Mouse (Mus musculus) lung, postnatal 4 days (tissue): ENCODE results near the gene Ccdc146.
"Not testable (repeated sequence)": the region's sequence is repeated elsewhere in the genome, so short reads cannot be mapped to it uniquely, and the experiment has no call there.

ENCODE experiments used
- DNase-seq, 2 experiments: peaks; one replicate each; pipeline ENCODE4 v3.0.0; 2021

Ccdc146 gene

DNA sequence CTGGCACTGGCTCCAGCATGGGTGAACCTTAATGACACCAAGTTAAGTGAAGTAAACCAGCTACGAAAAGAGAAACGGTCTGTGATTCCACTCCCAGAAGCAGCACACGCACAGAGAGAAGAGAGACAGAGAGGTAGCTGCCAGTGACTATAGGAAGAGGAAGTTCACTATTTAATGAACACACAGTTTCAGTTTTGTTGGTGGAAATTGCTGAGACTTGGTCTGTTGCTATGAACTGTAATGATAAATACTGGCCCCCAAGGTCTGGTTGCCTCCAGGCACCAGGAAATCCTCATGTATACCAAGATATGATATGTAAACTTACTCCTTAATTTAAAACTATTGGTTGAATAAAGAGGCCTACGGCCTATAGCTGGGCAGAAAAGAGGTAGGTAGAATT lies 38.0 kb downstream of the Ccdc146 start:
- no peak for DNase-seq

DNA sequence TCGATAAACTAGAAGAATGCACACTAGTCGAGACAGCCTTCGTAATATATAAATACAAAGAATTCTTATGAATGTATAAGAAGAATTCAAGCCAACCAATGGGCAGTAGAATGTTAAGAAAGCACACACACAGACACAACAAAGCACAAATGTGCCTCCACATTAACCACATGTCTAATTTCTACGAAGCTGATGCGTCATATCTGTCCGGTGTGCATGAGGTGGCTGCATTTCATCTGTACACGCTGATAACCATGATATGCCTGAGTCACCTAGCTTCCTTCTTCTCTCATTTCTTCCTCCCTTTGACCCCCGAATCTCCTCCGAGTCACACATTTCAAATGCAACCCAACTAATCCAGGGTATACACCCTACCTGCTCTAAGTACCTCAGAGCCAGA lies 39.5 kb downstream of the Ccdc146 start:
- no peak for DNase-seq

DNA sequence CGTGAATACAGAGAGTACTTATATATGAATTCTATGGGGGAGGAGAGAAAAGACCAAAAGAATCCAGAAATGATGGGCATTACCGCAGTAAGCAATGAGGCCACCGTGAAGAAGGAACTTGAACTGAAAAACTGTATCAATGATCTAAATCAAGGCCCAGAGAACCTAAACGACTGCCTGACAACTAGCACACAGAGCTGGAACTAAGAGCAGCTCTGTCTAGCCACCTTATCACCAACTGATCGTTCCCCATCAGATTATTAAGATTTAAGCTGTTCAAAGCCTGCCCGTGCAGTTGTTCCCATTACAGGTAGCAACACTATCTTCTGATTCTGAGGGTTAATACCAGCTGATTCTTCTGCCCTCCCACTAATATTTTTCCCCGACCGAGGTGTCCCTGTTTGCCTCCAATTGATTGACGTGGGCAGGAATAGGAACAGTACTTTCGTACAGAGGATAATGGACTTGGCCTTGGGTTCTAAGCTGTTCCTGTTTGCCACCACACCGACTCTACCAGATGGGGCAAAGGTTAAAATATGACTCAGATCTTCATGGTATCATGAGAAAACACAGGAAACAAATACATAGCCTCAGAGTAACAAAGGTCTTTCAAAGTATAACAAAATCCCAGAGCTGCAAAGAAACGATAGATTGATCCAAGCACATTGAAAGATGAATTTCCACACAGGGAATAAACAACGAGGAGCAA lies 40.1 kb downstream of the Ccdc146 start:
- no peak for DNase-seq

DNA sequence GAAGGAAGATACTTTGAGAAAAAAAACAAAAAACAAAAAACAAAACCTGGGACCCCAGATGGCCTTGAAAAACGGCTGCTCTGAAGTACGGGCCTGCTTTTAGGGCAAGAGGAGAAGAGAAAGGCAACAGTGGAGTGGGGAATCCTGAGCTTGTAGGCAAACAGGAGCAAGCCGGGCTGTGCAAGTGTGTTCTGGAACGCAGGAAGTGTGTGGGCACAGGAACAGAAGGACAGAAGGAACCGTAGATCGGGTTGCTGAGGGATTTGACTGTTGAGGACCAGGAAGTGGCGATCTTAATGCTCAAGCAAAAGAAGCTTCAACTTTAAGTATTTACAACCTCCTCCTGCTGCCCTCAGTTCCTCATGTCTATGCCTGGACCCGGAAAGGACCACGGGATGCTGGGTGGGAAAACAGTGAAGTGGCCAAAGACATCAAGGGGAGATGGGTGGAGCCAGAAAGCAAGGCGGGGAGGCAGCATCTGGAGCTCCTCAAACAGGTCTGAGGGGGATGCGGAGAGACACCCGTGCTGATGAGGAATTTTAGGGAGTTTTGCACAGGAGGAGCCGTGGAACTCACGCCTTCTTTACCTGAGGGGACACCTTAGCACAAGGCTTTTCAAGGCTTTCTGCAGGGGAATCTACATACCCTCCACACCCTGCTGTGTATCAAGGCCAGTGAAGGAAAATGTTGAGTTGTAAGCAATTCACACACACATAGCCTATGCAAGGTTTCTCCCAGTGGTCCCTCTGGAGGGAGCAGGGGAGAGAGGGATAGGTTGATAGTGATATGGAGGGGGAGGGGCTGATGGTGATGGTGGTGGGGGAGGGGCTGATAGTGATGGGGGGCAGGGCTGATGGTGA lies 40.9 kb downstream of the Ccdc146 start:
- DNase-seq = no peak

DNA sequence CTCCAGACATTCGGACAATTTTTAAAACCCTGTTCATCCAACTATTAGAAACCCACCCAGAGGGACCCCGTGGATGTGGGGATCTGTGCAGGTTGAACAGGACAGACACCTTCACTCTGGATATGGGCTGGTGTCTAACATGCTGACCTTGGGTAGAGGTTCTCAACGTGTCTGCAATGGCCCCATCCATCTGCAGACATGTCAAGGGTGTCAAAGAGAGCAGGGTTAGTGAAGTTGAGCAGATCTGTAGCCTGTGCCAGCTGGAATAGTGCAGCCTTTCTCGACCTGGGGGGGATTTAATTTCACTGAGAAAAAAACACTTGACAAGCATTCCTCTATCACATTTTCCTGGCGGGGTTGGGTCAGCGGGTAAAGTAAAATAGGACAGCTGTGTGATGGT lies 41.8 kb downstream of the Ccdc146 start:
- no peak for DNase-seq

DNA sequence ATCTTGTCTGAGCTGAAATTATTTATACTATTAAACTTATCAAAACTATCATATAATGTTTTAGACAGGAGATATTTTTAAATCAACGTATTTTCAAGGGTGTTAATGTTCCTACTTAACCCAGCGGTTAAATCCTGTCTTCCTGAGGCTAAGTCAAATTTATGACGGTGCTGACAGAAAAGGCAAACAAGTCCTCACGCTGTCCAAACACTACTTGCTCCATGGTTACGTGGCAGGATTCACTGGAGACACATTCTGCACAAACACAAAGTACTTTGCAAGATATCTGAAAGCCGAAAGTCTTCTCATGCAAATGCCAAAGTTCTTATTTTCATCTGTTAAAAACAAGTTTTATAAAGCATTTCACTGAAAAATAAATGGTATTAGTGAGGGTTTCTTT lies 42.5 kb downstream of the Ccdc146 start:
- DNase-seq = no peak

DNA sequence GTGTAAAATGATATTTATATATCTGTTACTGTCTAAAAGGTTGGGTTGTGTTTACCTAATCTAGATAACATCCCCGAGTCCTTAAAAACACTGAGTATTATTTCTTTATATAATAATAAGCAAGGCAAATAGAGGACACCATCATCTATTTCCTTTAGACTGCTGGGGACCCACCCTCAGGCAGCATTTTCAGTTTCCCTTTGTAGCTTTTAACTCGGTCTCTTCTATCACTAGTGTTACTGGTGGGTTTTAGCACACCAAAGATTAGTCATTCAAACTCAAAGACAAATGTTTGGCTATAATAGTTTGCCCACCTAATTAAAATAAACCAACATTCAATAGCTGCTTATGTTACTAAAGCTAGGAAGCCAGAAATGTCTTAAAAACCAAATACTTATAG lies 46.1 kb downstream of the Ccdc146 start:
- no peak for DNase-seq

DNA sequence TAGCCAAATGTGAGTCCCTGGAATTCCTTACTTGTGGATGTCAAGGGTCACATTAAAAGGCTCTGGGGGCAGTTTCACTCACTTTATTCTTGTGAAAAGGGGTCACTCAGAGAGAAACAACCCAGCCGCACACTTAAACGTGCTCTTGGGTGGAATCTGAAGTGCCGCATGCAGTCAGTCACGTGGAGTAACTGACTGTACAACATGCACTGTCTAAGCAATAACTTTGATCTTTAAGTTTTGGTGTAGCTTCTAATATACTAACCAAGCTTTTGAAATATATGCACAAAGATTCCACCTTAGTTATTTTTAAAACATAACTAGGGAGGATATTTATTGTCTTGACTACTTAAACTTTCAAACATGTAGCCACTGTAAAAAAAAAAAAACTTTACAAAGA lies 47.5 kb downstream of the Ccdc146 start:
- no peak for DNase-seq

DNA sequence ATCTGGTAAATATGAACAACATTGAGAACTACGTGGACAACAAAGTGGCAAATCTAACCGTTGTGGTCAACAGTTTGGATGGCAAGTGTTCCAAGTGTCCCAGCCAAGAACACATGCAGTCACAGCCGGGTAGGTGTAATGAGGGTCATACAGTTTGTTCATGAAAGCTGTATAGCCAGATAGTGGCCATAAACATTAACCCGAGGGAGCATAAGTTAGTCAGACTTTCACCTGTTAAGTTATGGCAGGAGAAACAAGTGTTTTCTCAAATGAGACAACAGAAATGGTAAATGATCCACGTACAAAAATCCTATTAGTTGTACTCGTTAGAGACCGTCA lies 51.3 kb downstream of the Ccdc146 start:
- DNase-seq = no peak

DNA sequence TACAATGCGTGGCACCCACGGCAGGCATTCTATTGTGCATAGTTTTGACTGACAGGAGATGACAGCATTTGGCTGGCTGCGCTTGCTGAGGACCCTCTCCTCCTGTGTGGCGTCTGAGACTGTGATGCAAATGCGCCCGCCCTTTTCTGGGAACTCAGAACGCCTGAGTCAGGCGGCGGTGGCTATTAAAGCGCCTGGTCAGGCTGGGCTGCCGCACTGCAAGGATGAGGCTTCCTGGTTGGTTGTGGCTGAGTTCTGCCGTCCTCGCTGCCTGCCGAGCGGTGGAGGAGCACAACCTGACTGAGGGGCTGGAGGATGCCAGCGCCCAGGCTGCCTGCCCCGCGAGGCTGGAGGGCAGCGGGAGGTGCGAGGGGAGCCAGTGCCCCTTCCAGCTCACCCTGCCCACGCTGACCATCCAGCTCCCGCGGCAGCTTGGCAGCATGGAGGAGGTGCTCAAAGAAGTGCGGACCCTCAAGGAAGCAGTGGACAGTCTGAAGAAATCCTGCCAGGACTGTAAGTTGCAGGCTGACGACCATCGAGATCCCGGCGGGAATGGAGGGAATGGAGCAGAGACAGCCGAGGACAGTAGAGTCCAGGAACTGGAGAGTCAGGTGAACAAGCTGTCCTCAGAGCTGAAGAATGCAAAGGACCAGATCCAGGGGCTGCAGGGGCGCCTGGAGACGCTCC lies 51.8 kb downstream of the Ccdc146 start, which contains the start of gene Fgl2:
Gene Fgl2, plus strand, starts transcription at position 150 of the 687 bp plus-strand sequence.
- DNase-seq = peak; percentile 67 to 70

DNA sequence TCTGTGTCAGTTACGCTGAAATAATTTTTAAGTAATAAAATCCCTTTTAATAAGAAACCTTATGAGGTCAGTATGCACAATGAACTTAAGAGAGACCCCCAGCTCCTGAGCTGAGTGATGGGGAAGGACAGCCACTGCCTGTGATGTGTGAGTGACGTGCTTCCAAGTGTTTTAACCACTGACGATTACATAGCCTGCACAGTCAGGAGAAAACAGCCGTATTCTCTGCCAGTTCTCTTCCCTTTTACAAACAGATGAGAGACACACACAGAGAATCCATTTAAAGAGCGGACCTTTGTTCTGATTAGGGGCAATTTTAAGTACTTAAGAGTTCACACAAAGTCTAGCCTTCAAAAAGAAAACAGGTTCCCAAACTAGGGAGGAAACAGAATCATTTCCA lies 52.6 kb downstream of the Ccdc146 start:
- no peak for DNase-seq

DNA sequence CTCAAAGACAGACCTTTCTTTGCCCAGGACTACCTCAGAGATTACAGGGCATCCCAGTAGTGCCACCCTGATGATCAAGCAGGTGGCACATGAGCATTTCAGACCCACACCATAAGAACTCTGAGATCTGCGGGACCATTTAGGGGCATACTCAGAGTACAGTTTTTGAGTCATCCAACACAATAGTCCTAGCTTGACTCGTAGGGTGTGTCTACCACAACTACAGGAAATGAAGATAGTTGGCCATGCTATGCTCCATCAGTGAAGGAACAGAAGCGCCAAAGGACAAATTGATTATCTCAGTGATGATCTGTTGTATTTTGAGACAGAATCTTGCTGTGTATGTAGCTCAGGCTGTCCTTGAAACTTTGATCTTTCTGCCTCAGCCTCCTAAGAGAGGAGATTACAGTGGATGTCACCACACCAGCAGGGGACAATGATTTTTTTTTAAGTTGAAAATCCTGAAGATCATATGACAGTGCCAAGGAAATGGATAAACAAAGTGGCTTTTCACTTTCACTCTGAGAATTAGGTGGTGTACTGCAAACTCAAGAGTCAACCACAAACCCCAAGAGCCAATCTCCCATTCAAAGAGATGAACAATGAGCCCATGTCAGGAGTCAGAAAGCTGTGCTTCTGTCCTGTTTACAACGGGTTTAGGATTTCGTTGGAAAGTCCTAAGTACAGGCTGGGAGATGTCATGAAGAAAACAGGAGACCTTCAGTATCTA lies 54.1 kb downstream of the Ccdc146 start:
- DNase-seq = no peak

DNA sequence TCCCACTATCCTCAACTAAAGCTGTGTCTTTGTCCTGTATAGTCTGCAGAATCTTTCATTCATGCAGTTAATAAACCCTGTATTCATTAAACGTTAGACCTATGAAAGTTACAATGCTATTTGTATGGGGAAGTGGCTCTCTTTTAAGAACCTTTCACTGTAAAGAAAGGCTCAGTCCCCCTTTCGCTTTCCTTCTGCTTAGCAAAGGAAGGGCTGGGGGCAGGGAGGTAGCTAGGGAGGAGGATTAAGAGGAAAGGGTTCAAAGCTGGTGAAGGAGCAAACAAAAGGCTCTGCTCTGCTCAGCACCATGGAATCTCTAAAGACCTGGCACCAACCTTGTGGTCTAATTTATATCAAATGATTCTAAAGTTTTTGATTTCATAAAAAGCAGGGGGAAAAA lies 57.0 kb downstream of the Ccdc146 start:
- DNase-seq = no peak

DNA sequence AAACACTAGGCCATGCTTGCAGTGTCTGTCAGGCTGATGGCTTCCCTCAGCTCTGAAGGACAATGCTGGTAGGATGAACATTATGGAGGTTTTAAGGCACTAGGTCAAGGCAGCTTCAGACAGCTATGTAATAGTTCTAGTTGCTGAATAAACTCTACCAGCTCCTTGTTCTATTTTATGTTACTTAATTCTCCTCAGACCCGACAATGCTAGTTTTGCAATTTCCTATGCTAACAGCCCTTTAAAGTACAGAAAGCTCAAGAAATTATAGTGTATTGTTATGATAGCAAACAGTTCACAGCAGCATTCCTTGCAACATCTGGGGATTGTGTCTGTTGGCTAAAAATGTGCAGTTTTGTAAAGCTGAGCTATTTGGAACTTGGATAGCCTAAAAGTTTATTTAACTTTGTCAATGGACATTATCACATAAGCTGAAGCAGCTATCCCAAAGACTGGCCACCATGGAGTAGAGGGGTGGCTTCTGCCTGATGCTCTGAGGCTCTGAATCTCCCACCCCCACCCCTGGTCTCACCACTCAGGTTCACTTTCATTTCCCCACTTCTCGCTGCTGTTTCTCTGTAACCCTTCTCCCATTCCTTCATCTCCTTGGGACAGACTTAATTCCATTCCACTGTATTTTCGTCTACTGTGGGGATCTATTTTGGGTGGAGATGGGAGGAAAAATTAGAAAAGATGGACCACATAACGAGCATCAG lies 58.0 kb downstream of the Ccdc146 start:
- no peak for DNase-seq

DNA sequence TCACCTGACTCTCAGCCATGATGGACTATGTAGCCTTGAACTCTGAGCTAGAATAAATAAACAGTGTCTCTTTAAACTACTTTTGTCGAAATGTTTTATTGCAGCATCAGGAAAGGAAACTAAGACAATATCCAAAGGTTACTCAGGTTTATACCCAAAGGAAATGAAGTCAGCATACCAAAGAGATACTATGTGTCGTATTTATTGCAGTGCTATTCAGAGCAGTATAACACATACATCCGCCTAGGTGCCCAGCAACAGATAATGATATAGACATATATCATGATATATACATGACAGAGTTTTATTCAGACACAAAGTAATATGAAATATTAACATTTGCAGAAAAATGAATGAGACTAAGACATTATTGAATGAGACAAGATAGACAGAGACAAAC lies 61.1 kb downstream of the Ccdc146 start:
- no peak for DNase-seq

DNA sequence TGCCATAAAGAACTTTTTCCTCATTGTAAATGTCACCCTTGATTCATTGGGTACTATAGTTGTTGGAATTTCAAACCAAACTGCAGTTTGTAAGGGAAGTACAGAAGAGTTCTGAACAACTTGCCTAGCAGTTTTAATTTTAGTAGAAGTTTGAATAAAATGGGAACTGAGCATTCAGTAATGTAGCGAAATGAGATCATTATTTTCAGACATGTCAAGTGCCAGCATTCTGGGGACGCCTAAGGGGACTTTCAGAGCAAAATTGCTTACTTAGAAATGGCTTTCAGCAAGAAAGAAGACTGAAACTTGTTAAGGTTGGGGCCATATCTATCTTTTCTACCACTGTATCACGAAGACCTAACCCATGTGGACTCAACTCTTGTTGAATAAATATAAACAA lies 65.8 kb downstream of the Ccdc146 start:
- DNase-seq = no peak

DNA sequence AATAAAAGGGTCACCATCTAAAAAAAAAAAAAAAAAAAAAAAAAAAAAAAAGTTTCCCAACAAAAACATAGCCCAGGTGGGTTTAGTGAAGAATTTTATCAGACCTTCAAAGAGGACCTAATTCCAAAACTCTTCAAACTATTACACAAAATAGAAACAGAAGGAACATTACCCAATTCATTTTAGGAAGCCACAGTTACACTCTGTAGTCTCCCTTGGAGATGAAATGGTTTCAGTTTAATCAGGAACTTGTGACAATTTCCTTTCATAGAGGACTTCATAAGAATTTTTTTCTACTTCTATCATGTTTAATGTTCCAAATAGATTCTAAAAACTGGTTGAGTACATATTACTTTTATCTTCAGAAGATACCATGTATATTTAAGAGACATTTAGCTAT lies 72.8 kb downstream of the Ccdc146 start:
- DNase-seq = no peak

DNA sequence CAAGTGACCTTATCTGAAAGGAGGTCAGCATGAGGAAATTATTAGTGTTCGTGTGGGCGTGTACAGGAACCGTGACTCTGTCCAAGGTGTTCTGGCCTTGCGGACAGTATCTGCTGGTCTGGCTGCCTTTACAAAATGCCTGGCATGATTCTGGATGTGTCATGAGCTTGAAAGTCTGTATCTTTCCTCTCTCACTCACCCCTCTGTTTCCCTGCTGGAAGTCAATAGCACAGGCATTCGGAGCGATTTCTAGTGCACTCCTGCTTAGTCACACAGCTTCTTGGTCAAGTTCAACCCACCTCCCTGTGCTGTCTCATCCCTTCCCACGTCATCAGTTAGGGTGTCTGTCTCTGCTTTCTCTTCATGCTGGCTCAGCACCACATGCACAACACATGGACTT lies 76.1 kb downstream of the Ccdc146 start:
- DNase-seq = no peak

DNA sequence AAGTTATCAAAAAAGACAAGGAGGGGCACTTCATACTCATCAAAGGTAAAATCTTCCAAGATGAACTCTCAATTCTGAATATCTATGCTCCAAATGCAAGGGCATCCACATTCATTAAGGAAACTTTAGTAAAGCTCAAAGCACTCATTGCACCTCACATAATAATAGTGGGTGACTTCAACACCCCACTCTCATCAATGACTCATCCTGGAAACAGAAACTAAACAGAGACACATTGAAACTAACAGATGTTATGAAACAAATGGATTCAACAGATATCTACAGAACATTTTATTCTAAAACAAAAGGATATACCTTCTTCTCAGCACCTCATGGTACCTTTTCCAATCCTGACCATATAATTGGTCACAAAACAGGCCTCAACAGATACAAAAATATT lies 82.2 kb downstream of the Ccdc146 start:
- DNase-seq = not testable (repeated sequence)

DNA sequence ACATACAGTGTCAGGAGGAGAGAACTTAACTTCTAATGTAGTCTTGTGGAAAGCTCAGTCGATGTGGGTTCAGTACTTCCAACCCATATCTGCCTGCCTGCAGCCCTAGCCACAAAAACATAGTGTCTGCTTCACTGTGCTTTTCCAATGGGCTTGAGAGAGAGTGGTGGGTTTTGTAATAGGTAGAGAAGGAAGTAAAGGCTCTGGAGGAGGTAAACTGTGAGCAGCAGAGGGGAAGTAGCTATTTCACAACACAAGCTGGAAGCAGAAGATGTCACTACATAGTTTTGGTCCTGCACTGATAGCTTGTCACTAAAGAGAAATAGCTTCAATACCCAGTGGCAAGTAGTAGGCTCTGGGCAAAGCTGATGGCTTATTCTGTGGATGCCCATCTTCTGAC lies 92.4 kb downstream of the Ccdc146 start:
- DNase-seq = no peak

DNA sequence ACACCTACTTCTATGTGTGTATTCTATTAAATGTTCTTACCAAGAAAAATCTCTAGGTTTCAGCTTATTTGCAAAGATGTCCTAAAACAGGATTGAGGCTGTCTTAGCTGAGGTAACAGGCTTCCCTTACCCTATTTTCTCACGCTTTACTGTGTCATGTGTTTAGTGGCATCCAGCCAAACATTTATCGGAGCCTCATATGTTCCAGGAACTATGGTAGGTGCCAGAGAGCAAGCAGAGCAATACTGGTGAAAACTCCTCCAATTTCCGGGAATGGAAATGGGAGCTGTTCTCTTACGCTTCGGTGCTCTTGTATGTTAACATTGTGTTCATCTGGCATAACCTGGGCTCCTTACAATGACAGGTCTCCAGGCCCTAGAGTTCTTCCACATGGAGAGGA lies 92.8 kb downstream of the Ccdc146 start:
- no peak for DNase-seq
